Comparison of ENCODE assay signal across 8 mouse cellular contexts in the genomic region with DNA sequence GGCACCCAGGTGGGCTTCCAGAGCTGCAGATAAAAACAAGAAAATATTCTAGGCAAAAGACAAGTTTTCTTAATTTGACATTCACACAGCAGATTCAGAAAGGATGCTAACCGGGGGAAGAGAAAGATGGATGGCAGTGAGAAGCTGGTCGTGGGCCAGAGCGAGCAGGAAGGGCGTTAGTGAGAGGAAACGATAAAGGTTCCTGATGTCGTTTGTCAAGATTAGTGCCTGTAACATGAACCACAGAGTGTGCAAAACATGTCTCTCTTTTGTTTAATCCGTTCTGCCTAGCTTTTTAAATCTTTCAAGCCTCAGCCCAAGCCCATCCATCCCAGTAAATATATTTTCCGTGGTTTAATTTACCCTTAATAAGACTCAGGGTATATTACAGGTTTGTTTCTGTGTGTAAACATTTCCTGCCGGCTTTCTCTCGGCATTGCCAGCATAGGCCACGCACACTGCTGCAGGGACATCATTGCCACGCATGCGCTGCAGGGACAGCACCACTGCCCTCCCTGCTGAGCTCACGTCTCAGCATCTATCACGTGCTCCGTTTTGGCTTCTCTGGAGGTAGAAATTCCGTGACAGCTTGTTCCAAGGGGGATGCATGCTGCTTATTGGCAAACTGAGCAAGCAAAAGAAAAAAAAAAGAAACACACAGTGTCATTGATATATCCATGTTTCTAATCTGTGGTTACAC.
A peak's percentile ranks its signal among the peaks of the same experiment; 100 is the strongest.
DNase-seq lines count a peak whose midpoint lies in the region; ATAC-seq and TF ChIP-seq lines count a peak whose summit lies in the region.

No protein-coding gene starts in this region.

- H3K4me2 ChIP-seq in lung, embryonic 14.5 days, result peak overlapping the region; percentile 16; the same call in 1 of the 2 replicates
- no peak overlapping the region for H3K4me2 ChIP-seq in hindbrain, postnatal 0 days (ENCODE audit: low read depth, low read length)
- H3K4me2 ChIP-seq in limb, embryonic 11.5 days (ENCODE audit: low read depth, severe bottlenecking), result no peak overlapping the region
- H3K4me2 ChIP-seq in neural tube, embryonic 13.5 days, result no peak overlapping the region

- no peak overlapping the region for H3K4me3 ChIP-seq in lung, embryonic 14.5 days (ENCODE audit: low read depth, low read length)
- no peak overlapping the region for H3K4me3 ChIP-seq in lung, adult 2 months (replicated peaks; ENCODE audit: extremely low read depth, low read depth, low read length)
- H3K4me3 ChIP-seq in hindbrain, postnatal 0 days (ENCODE audit: low read length), result no peak overlapping the region
- H3K4me3 ChIP-seq in limb, embryonic 11.5 days (ENCODE audit: low read depth, low read length), result no peak overlapping the region
- H3K4me3 ChIP-seq in neural tube, embryonic 13.5 days, result no peak overlapping the region
- H3K4me3 ChIP-seq in midbrain, embryonic 10.5 days, result no peak overlapping the region

- H3K4me1 ChIP-seq in lung, embryonic 14.5 days (ENCODE audit: insufficient read depth), result 0 out of 2 replicates have a peak, but pooled peaks cover 12% of the 10 kb centered on the region
- H3K4me1 ChIP-seq in lung, adult 2 months (ENCODE audit: control insufficient read depth, insufficient read depth, low read length), result peaks cover 9% of the 10 kb centered on the region; the same call in 1 of the 2 replicates
- peaks cover 12% of the 10 kb centered on the region; the same call in 1 of the 2 replicates for H3K4me1 ChIP-seq in hindbrain, postnatal 0 days (ENCODE audit: insufficient read depth, low read length)
- peaks cover 22% of the 10 kb centered on the region for H3K4me1 ChIP-seq in limb, embryonic 11.5 days (ENCODE audit: control insufficient read depth, insufficient read depth, low read length)
- H3K4me1 ChIP-seq in neural tube, embryonic 13.5 days (replicated peaks), result peaks cover 68% of the 10 kb centered on the region
- H3K4me1 ChIP-seq in midbrain, embryonic 10.5 days, result peaks cover 5% of the 10 kb centered on the region; the same call in 1 of the 2 replicates

- 19% methylated on average over 17 of the region's 17 CpGs for WGBS in lung, embryonic 14.5 days
- 29% methylated on average over 17 of the region's 17 CpGs for WGBS in lung, adult 2 months
- 39% methylated on average over 17 of the region's 17 CpGs for WGBS in hindbrain, postnatal 0 days
- WGBS in limb, embryonic 11.5 days, result 39% methylated on average over 17 of the region's 17 CpGs
- WGBS in neural tube, embryonic 13.5 days, result 32% methylated on average over 17 of the region's 17 CpGs
- WGBS in midbrain, embryonic 10.5 days, result 88% methylated on average over 17 of the region's 17 CpGs

- no peak for TF ChIP-seq POLR2A in lung, adult 2 months (IDR thresholded peaks at IDR 0.05; ENCODE audit: borderline replicate concordance, extremely low read depth, low read depth, low read length)

- no peak for TF ChIP-seq CTCF in lung, embryonic 14.5 days (IDR thresholded peaks at IDR 0.05; ENCODE audit: low read depth)
- no peak for TF ChIP-seq CTCF in lung, adult 2 months (IDR thresholded peaks at IDR 0.05; ENCODE audit: insufficient read depth, low read length)
- no peak for TF ChIP-seq CTCF in hindbrain, postnatal 0 days (IDR thresholded peaks at IDR 0.05; ENCODE audit: low read depth)

- no peaks in the 10 kb centered on the region for H3K9me3 ChIP-seq in lung, embryonic 14.5 days (ENCODE audit: low read depth, low read length)
- H3K9me3 ChIP-seq in hindbrain, postnatal 0 days (ENCODE audit: low read length), result no peaks in the 10 kb centered on the region
- no peaks in the 10 kb centered on the region for H3K9me3 ChIP-seq in limb, embryonic 11.5 days (ENCODE audit: control insufficient read depth, low read length)
- no peaks in the 10 kb centered on the region for H3K9me3 ChIP-seq in neural tube, embryonic 13.5 days
- no peaks in the 10 kb centered on the region for H3K9me3 ChIP-seq in midbrain, embryonic 10.5 days (replicated peaks)

- H3K36me3 ChIP-seq in lung, embryonic 14.5 days (ENCODE audit: insufficient read depth), result no peaks in the 10 kb centered on the region
- no peaks in the 10 kb centered on the region for H3K36me3 ChIP-seq in hindbrain, postnatal 0 days (ENCODE audit: insufficient read depth, low read length)
- H3K36me3 ChIP-seq in limb, embryonic 11.5 days (ENCODE audit: control insufficient read depth, insufficient read depth, low read length), result no peaks in the 10 kb centered on the region; the same call in 1 of the 2 replicates
- no peaks in the 10 kb centered on the region for H3K36me3 ChIP-seq in neural tube, embryonic 13.5 days
- H3K36me3 ChIP-seq in midbrain, embryonic 10.5 days, result peaks cover 9% of the 10 kb centered on the region

- ATAC-seq in lung, embryonic 14.5 days (ENCODE audit: insufficient read depth), result peak; percentile 81; the same call in 1 of the 2 replicates
- ATAC-seq in hindbrain, postnatal 0 days, result peak; percentile 80
- ATAC-seq in limb, embryonic 11.5 days (ENCODE audit: insufficient number of reproducible peaks, low FRiP score, low TSS enrichment, low read depth), result no peak
- ATAC-seq in neural tube, embryonic 13.5 days (ENCODE audit: low read depth), result 0 out of 2 replicates have a peak, but pooled peaks have one; percentile 15

- peak; percentile 82 for DNase-seq in lung, embryonic 14.5 days
- no peak for DNase-seq in lung, adult 2 months
- peak; percentile 95 for DNase-seq in cerebellum, adult 9-10 months
- DNase-seq in hindbrain, postnatal 0 days (ENCODE audit: low spot score), result peak; percentile 88
- peak; percentile 37 for DNase-seq in limb, embryonic 11.5 days (ENCODE audit: low spot score)
- DNase-seq in MN1 (ENCODE audit: low spot score), result no peak
- no peak for DNase-seq in midbrain, embryonic 10.5 days (ENCODE audit: low spot score)

- no peak overlapping the region; the same call in 1 of the 2 replicates for H3K9ac ChIP-seq in lung, embryonic 14.5 days
- 0 out of 2 replicates have a peak overlapping the region, but pooled peaks have one; percentile 2 for H3K9ac ChIP-seq in hindbrain, postnatal 0 days (replicated peaks; ENCODE audit: low read length)
- no peak overlapping the region for H3K9ac ChIP-seq in limb, embryonic 11.5 days (ENCODE audit: low read length)
- H3K9ac ChIP-seq in neural tube, embryonic 13.5 days, result peak overlapping the region; percentile 32; the same call in 1 of the 2 replicates

- H3K27ac ChIP-seq in lung, embryonic 14.5 days (ENCODE audit: low read depth), result peak overlapping the region; percentile 82; the same call in 1 of the 2 replicates
- H3K27ac ChIP-seq in hindbrain, postnatal 0 days, result peak overlapping the region; percentile 67
- peak overlapping the region; percentile 62 for H3K27ac ChIP-seq in limb, embryonic 11.5 days (replicated peaks; ENCODE audit: low read depth, low read length)
- peak overlapping the region; percentile 81 for H3K27ac ChIP-seq in neural tube, embryonic 13.5 days (replicated peaks)
- H3K27ac ChIP-seq in midbrain, embryonic 10.5 days (replicated peaks), result no peak overlapping the region

- H3K27me3 ChIP-seq in lung, embryonic 14.5 days (ENCODE audit: insufficient read depth, low read length), result no peaks in the 10 kb centered on the region
- H3K27me3 ChIP-seq in hindbrain, postnatal 0 days (ENCODE audit: insufficient read depth, low read length), result no peaks in the 10 kb centered on the region
- H3K27me3 ChIP-seq in limb, embryonic 11.5 days (ENCODE audit: control insufficient read depth, insufficient read depth, low read length), result no peaks in the 10 kb centered on the region
- no peaks in the 10 kb centered on the region for H3K27me3 ChIP-seq in neural tube, embryonic 13.5 days
- peaks cover 9% of the 10 kb centered on the region for H3K27me3 ChIP-seq in midbrain, embryonic 10.5 days (ENCODE audit: low read depth, poor library complexity, severe bottlenecking)

Comparison
In these comparisons a context has a peak if more than half of its experiments do, and no peak if none do; other contexts are left out.
1. DNase-seq: peak in lung, embryonic 14.5 days (single experiment), cerebellum, adult 9-10 months (single experiment), hindbrain, postnatal 0 days (single experiment) and limb, embryonic 11.5 days (single experiment); none in lung, adult 2 months (single experiment), MN1 (single experiment) and midbrain, embryonic 10.5 days (single experiment).
2. H3K9ac ChIP-seq: peak in hindbrain, postnatal 0 days (single experiment) and neural tube, embryonic 13.5 days (single experiment); none in lung, embryonic 14.5 days (single experiment) and limb, embryonic 11.5 days (single experiment).